Mouse (Mus musculus): ENCODE measurements around the gene Spdye4c.

GRCm38 (mm10) chr2:128572726-128573624 lies 18.0 kb upstream of the Spdye4c start:
- TF ChIP-seq CTCF (IDR thresholded peaks at IDR 0.05; ENCODE audit: low read depth) (peak; percentile 99), EP300 (optimal IDR thresholded peaks at IDR 0.05) (no peak)
